ENCODE assay signal across 18 mouse cellular contexts in the genomic region with DNA sequence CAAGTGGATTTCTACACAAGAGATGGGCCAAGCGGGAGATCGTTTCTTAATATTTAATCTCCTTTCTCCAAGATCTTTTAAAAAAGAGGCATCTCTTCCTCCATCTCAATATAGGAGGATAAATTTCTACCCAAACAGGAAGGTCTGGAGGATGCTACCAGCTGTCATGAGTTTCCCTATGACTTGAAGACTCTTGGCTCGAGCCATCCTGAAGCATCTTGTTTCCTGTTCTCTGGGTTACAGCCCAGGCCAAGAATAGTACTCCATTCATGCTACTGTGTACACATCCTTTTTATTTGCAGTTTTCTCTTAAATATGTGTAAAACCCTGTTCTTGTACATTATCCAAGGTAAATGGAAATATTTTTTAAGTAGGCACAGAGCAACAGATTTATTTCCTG. TPM values are rescaled to one million over a fixed set of nuclear protein-coding genes. Genes with fewer than 3 reads are reported as not detected.
DNase-seq lines count a peak whose midpoint lies in the region; ATAC-seq and TF ChIP-seq lines count a peak whose summit lies in the region.
"Had no signal": no experiment of that assay in that cellular context is flagged by ENCODE, and none has a peak within 500 bp of the region (broad histone marks: within the 10 kb centered on the region; RNA-seq: fewer than 3 reads in every experiment).

No protein-coding gene starts in this region.

- DNase-seq in cerebellum, adult 2 months: peak in 1 of 2 experiments; percentile 64
- DNase-seq in cerebellum, adult 8-10 months: no peak
- DNase-seq in heart, postnatal 14 days: no peak
- DNase-seq in layer of hippocampus, adult 2 months (ENCODE audit: low spot score in 2 of 2): no peak
- DNase-seq in layer of hippocampus, adult 9-10 months (ENCODE audit: low spot score): no peak
- DNase-seq in skeletal muscle tissue, adult 2 months (ENCODE audit: low read depth, low spot score): peak; percentile 30
- DNase-seq: adrenal gland, postnatal 36 days; heart, postnatal 4 days; left cerebral cortex, postnatal 4 days; lung, postnatal 10 days; thymus, adult 18-20 months had no signal

- H3K27ac ChIP-seq in cerebellum, adult 2 months (ENCODE audit: insufficient read depth, low read length): peak overlapping the region; percentile 6; the same call in 1 of the 2 replicates
- H3K27ac ChIP-seq in heart, embryonic 13.5 days (replicated peaks): peak overlapping the region; percentile 28; the same call in 1 of the 2 replicates
- peak overlapping the region; percentile 67; the same call in 1 of the 2 replicates for H3K27ac ChIP-seq in layer of hippocampus, adult 2 months
- H3K27ac ChIP-seq: embryonic facial prominence, embryonic 12.5 days; liver, embryonic 14.5 days had no signal

- no peak overlapping the region for H3K4me2 ChIP-seq in heart, embryonic 13.5 days
- H3K4me2 ChIP-seq: embryonic facial prominence, embryonic 12.5 days; midbrain, embryonic 11.5 days had no signal

- no peaks in the 10 kb centered on the region; the same call in 1 of the 2 replicates for H3K4me1 ChIP-seq in cerebellum, adult 2 months (ENCODE audit: control insufficient read depth, insufficient read depth, low read length)
- H3K4me1 ChIP-seq in heart, embryonic 13.5 days: peaks cover 61% of the 10 kb centered on the region

- peaks cover 18% of the 10 kb centered on the region for H3K36me3 ChIP-seq in heart, embryonic 13.5 days
- H3K36me3 ChIP-seq: embryonic facial prominence, embryonic 12.5 days had no signal

- H3K9me3 ChIP-seq in heart, embryonic 13.5 days: peaks cover 9% of the 10 kb centered on the region
- H3K9me3 ChIP-seq: G1E had no signal

- no peaks in the 10 kb centered on the region for H3K27me3 ChIP-seq in cerebellum, adult 2 months (ENCODE audit: control insufficient read depth, insufficient read depth, low read length)
- no peaks in the 10 kb centered on the region for H3K27me3 ChIP-seq in heart, embryonic 13.5 days (replicated peaks)
- H3K27me3 ChIP-seq: embryonic facial prominence, embryonic 12.5 days had no signal

- TF ChIP-seq CTCF in cerebellum, adult 2 months (IDR thresholded peaks at IDR 0.05; ENCODE audit: borderline replicate concordance, insufficient read depth, low read depth, low read length): no peak
- TF ChIP-seq CTCF in layer of hippocampus, adult 2 months (conservative IDR thresholded peaks at IDR 0.05): no peak

- no peak for TF ChIP-seq POLR2A in cerebellum, adult 2 months (IDR thresholded peaks at IDR 0.05; ENCODE audit: borderline replicate concordance, insufficient read depth, low read length)

- intact Hi-C loops in heart, postnatal 14 days (cut with DNase I): no loop called here

- WGBS in cerebellum, adult 2 months: 39% methylated on average over 3 of the region's 3 CpGs
- 78% methylated on average over 3 of the region's 3 CpGs for WGBS in heart, embryonic 13.5 days

- H3K4me3 ChIP-seq in cerebellum, adult 2 months (replicated peaks; ENCODE audit: insufficient read depth, low read depth, low read length): no peak overlapping the region
- no peak overlapping the region for H3K4me3 ChIP-seq in heart, embryonic 13.5 days
- no peak overlapping the region for H3K4me3 ChIP-seq in layer of hippocampus, adult 2 months
- H3K4me3 ChIP-seq: embryonic facial prominence, embryonic 12.5 days had no signal

- no peak overlapping the region for H3K9ac ChIP-seq in heart, embryonic 13.5 days
- H3K9ac ChIP-seq: embryonic facial prominence, embryonic 12.5 days; liver, embryonic 14.5 days had no signal

- ATAC-seq in heart, embryonic 13.5 days (ENCODE audit: extremely low read depth, insufficient number of reproducible peaks, low FRiP score, low TSS enrichment): no peak
- no peak for ATAC-seq in granulocyte monocyte progenitor cell, adult 5-6 weeks (replicated peaks; ENCODE audit: poor library complexity, severe bottlenecking)
- ATAC-seq: inflammation-experienced regulatory T-cells, adult 6 months had no signal

RNA-seq across cellular contexts. Expression of gene Srgap2, which starts 44.9 kb away (rescaled TPM):
- 83.1 and 94.6 TPM in 2 replicates for polyA plus RNA-seq in cerebellum, adult 2 months (2012; rRNA removed)
- polyA plus RNA-seq in heart, embryonic 13.5 days (2015; fragmentation: Nextera tagmentation; extraction: Ambion mirVana): 13.2 and 15.8 TPM in 2 replicates
- total RNA-seq in heart, postnatal 14 days (2021): 10 to 100 TPM; 25.0 to 29.4 TPM
- 10 to 100 TPM; 83.4 to 92.0 TPM for total RNA-seq in layer of hippocampus, adult 2 months (2021)
- 36.0 and 61.0 TPM in 2 replicates for total RNA-seq in granulocyte monocyte progenitor cell, adult 5-6 weeks (2014; fragmentation: Nextera tagmentation)
- 14.3 and 16.5 TPM in 2 replicates for total RNA-seq in granulocyte monocyte progenitor cell, adult 5-6 weeks (2017)

RNA-seq across cellular contexts. Expression of gene Fam72a, which starts 45.5 kb away (rescaled TPM):
- polyA plus RNA-seq in cerebellum, adult 2 months (2012; rRNA removed): 1.9 TPM in 2 replicates
- 2.4 and 3.1 TPM in 2 replicates for polyA plus RNA-seq in heart, embryonic 13.5 days (2015; fragmentation: Nextera tagmentation; extraction: Ambion mirVana)
- total RNA-seq in heart, postnatal 14 days (2021): under 1 TPM; 0.83 to 0.93 TPM
- total RNA-seq in layer of hippocampus, adult 2 months (2021): 1 to 10 TPM in 1 of 2 experiments, under 1 TPM in 1; 0.88 to 1.7 TPM
- 3.0 and 8.1 TPM in 2 replicates for total RNA-seq in granulocyte monocyte progenitor cell, adult 5-6 weeks (2014; fragmentation: Nextera tagmentation)
- total RNA-seq in granulocyte monocyte progenitor cell, adult 5-6 weeks (2017): 5.0 and 5.7 TPM in 2 replicates

Comparison
In these comparisons a context has a peak if more than half of its experiments do, and no peak if none do; other contexts are left out.
1. H3K27ac ChIP-seq: peak in every context shown above with its lines; median percentile 67 in layer of hippocampus, adult 2 months; 28 in heart, embryonic 13.5 days; 6 in cerebellum, adult 2 months.